Mouse (Mus musculus) embryonic facial prominence, embryonic 11.5 days (tissue): ENCODE results near the gene Glud1. TPM values are rescaled to one million over a fixed set of nuclear protein-coding genes. Genes with fewer than 3 reads are reported as not detected.
A peak's percentile ranks its signal among the peaks of the same experiment; 100 is the strongest.

Source experiments
- ATAC-seq: fragments of 200-750 bp; cut with Nextera tagmentation; replicated peaks from 2 replicates; pipeline ENCODE4 v1.8.0; 2017; ENCODE audit warnings: low read depth; ENCODE audit not compliant: insufficient number of reproducible peaks, low FRiP score, low TSS enrichment
- DNase-seq: peaks from one replicate; pipeline ENCODE4 v3.0.0-alpha.2; 2015; ENCODE audit warnings: low spot score
- H3K27ac ChIP-seq: fragments of 300-500 bp; sonication (generic); replicated peaks from 2 replicates; pipeline ENCODE4 v1.5.1; 2014; ENCODE audit warnings: mild to moderate bottlenecking, low read depth, low read length, control low read depth
- H3K27me3 ChIP-seq: fragments of 300-500 bp; sonication (generic); 2 replicates; pipeline ENCODE4 v1.6.1; 2014; ENCODE audit warnings: mild to moderate bottlenecking, low read length, moderate library complexity, mixed read lengths; ENCODE audit not compliant: control insufficient read depth, insufficient read depth
- H3K36me3 ChIP-seq: fragments of 300-500 bp; sonication (generic); replicated peaks from 2 replicates; pipeline ENCODE4 v1.6.1; 2014; ENCODE audit warnings: low read depth, mild to moderate bottlenecking, low read length, moderate library complexity, mixed read lengths; ENCODE audit not compliant: control insufficient read depth, insufficient read depth
- H3K4me1 ChIP-seq: fragments of 300-500 bp; sonication (generic); 2 replicates; pipeline ENCODE4 v1.6.1; 2014; ENCODE audit warnings: low read length, mixed read lengths; ENCODE audit not compliant: control insufficient read depth, insufficient read depth
- H3K4me2 ChIP-seq: fragments of 300-500 bp; sonication (generic); 2 replicates; pipeline ENCODE4 v1.6.1; 2014; ENCODE audit warnings: low read depth, mild to moderate bottlenecking, control low read depth, low read length, moderate library complexity
- H3K4me3 ChIP-seq: fragments of 300-500 bp; sonication (generic); 2 replicates; pipeline ENCODE4 v1.5.1; 2014; ENCODE audit warnings: low read depth, low read length, control low read depth
- H3K9ac ChIP-seq: fragments of 300-500 bp; sonication (generic); replicated peaks from 2 replicates; pipeline ENCODE4 v1.6.1; 2014; ENCODE audit warnings: mild to moderate bottlenecking, control low read depth, low read length
- H3K9me3 ChIP-seq: fragments of 300-500 bp; sonication (generic); replicated peaks from 2 replicates; pipeline ENCODE4 v1.6.1; 2016; ENCODE audit warnings: mild to moderate bottlenecking, low read length, inconsistent platforms, mixed read lengths; ENCODE audit not compliant: control insufficient read depth
- WGBS: fragments of 180-500 bp; shearing (Covaris S2); extraction: QIAGEN DNeasy Blood & Tissue Kit; methylation state at CpG from one replicate; pipeline ENCODE4 v1.1.7; 2014; 5-methylcytosine and 5-hydroxymethylcytosine counted together
- polyA plus RNA-seq: library from polyadenylated mRNA; unstranded; fragments of >200 nt; fragmentation: Nextera tagmentation; extraction: Ambion mirVana; gene quantifications from 2 replicates; pipeline ENCODE4 v1.2.1, GENCODE M21; 2014

Glud1 gene
- polyA plus RNA-seq, 1 experiment from 2014 or later = 97.2 TPM

- no peak overlapping the region for H3K9ac ChIP-seq
Observed at GRCm38 (mm10) chr14:34302681-34303242, 7.8 kb upstream of the Glud1 start.

GRCm38 (mm10) chr14:34303265-34303680 lies 7.3 kb upstream of the Glud1 start:
- H3K36me3 ChIP-seq = no peaks in the 10 kb centered on the region
- H3K9ac ChIP-seq = no peak overlapping the region
- no peaks in the 10 kb centered on the region for H3K4me1 ChIP-seq
- no peak overlapping the region for H3K4me2 ChIP-seq
- H3K4me3 ChIP-seq = no peak overlapping the region
- WGBS = 35% methylated on average over 5 of the region's 5 CpGs
- no peaks in the 10 kb centered on the region for H3K27me3 ChIP-seq
- no peaks in the 10 kb centered on the region for H3K9me3 ChIP-seq
- no peak overlapping the region for H3K27ac ChIP-seq
- DNase-seq (no peak), ATAC-seq (no peak)

More at GRCm38 (mm10) chr14:34302681-34303242, 7.8 kb upstream of the Glud1 start:
- Histone ChIP-seq H3K4me2 (no peak overlapping the region), H3K4me3 (no peak overlapping the region), H3K27me3 (no peaks in the 10 kb centered on the region), H3K27ac (no peak overlapping the region), H3K4me1 (no peaks in the 10 kb centered on the region), H3K9me3 (no peaks in the 10 kb centered on the region), H3K36me3 (no peaks in the 10 kb centered on the region)
- 81% methylated on average over 5 of the region's 5 CpGs for WGBS
- ATAC-seq (no peak), DNase-seq (no peak)

- no peak overlapping the region for H3K4me2 ChIP-seq
Observed at GRCm38 (mm10) chr14:34309266-34309665, 1.3 kb upstream of the Glud1 start.

GRCm38 (mm10) chr14:34309907-34310233 lies 657 bp upstream of the Glud1 start:
- Histone ChIP-seq H3K27ac (peak overlapping the region; percentile 89), H3K9me3 (no peaks in the 10 kb centered on the region), H3K4me1 (no peaks in the 10 kb centered on the region), H3K27me3 (no peaks in the 10 kb centered on the region), H3K36me3 (no peaks in the 10 kb centered on the region), H3K9ac (peak overlapping the region; percentile 96), H3K4me2 (peak overlapping the region; percentile 76), H3K4me3 (peak overlapping the region; percentile 90)
- DNase-seq (no peak), ATAC-seq (no peak)
- WGBS = 10% methylated on average over 5 of the region's 5 CpGs

More at GRCm38 (mm10) chr14:34309266-34309665, 1.3 kb upstream of the Glud1 start:
- ATAC-seq (no peak), DNase-seq (no peak)
- Histone ChIP-seq H3K27me3 (no peaks in the 10 kb centered on the region), H3K4me1 (no peaks in the 10 kb centered on the region), H3K27ac (no peak overlapping the region), H3K9ac (no peak overlapping the region), H3K36me3 (no peaks in the 10 kb centered on the region), H3K9me3 (no peaks in the 10 kb centered on the region), H3K4me3 (no peak overlapping the region)
- WGBS = 90% methylated on average over 4 of the region's 4 CpGs

GRCm38 (mm10) chr14:34311021-34311631 lies 599 bp downstream of the Glud1 start:
- ATAC-seq (peak; percentile 8), DNase-seq (peak; percentile 43)
- Histone ChIP-seq H3K9ac (peak overlapping the region; percentile 96), H3K4me1 (no peaks in the 10 kb centered on the region), H3K27ac (peak overlapping the region; percentile 95), H3K4me2 (peak overlapping the region; percentile 76), H3K36me3 (no peaks in the 10 kb centered on the region), H3K27me3 (no peaks in the 10 kb centered on the region), H3K4me3 (peak overlapping the region; percentile 90), H3K9me3 (no peaks in the 10 kb centered on the region)
- WGBS = under 1% methylated on average over 47 of the region's 47 CpGs

- ATAC-seq = no peak
- peak overlapping the region; percentile 90 for H3K4me3 ChIP-seq
- peak overlapping the region; percentile 76 for H3K4me2 ChIP-seq
- peak; percentile 56 for DNase-seq
- no peaks in the 10 kb centered on the region for H3K4me1 ChIP-seq
- 1% methylated on average over 4 of the region's 4 CpGs for WGBS
- H3K9ac ChIP-seq = peak overlapping the region; percentile 96
- H3K27me3 ChIP-seq = no peaks in the 10 kb centered on the region
- no peaks in the 10 kb centered on the region for H3K9me3 ChIP-seq
- H3K36me3 ChIP-seq = no peaks in the 10 kb centered on the region
- no peak overlapping the region for H3K27ac ChIP-seq
Observed at GRCm38 (mm10) chr14:34311691-34312090, 1.2 kb downstream of the Glud1 start.

- no peak overlapping the region for H3K9ac ChIP-seq
- H3K4me2 ChIP-seq = peak overlapping the region; percentile 76
- no peak for DNase-seq
- H3K36me3 ChIP-seq = no peaks in the 10 kb centered on the region
- H3K9me3 ChIP-seq = no peaks in the 10 kb centered on the region
- WGBS = 23% methylated on average over 5 of the region's 6 CpGs
- no peak overlapping the region for H3K27ac ChIP-seq
- peak overlapping the region; percentile 90 for H3K4me3 ChIP-seq
- H3K4me1 ChIP-seq = no peaks in the 10 kb centered on the region
- H3K27me3 ChIP-seq = no peaks in the 10 kb centered on the region
- ATAC-seq = no peak
Observed at GRCm38 (mm10) chr14:34312339-34313048, 2.0 kb downstream of the Glud1 start.

GRCm38 (mm10) chr14:34313612-34314011 lies 3.1 kb downstream of the Glud1 start:
- 86% methylated on average over 3 of the region's 3 CpGs for WGBS
- Histone ChIP-seq H3K4me2 (no peak overlapping the region), H3K27me3 (no peaks in the 10 kb centered on the region), H3K4me3 (no peak overlapping the region), H3K36me3 (no peaks in the 10 kb centered on the region), H3K27ac (no peak overlapping the region), H3K4me1 (no peaks in the 10 kb centered on the region), H3K9ac (no peak overlapping the region), H3K9me3 (no peaks in the 10 kb centered on the region)
- no peak for ATAC-seq
- no peak for DNase-seq
